Mouse (Mus musculus) CH12.LX (cell line): ENCODE results near the gene Bmi1.
A peak's percentile ranks its signal among the peaks of the same experiment; 100 is the strongest.

Experiments used
- CTCF ChIP-seq, 2 experiments: IDR thresholded peaks in 1 of 2; conservative IDR thresholded peaks in 1 of 2; 2 replicates each; pipeline ENCODE4 v1.5.1; 2011 to 2012; ENCODE audit warnings: low read depth in 2 of 2, low read length in 2 of 2, improper control_type of control experiment in 1 of 2, inconsistent platforms in 1 of 2, mild to moderate bottlenecking in 1 of 2, moderate library complexity in 1 of 2
- JUND ChIP-seq: conservative IDR thresholded peaks from 2 replicates; pipeline ENCODE4 v1.6.1; 2011; ENCODE audit warnings: low read depth, low read length, improper control_type of control experiment
- MEF2A ChIP-seq: IDR thresholded peaks from 2 replicates; pipeline ENCODE4 v1.6.1; 2014; ENCODE audit warnings: low read depth, mild to moderate bottlenecking, inconsistent platforms, low read length, improper control_type of control experiment, borderline replicate concordance
- PAX5 ChIP-seq: IDR thresholded peaks from 2 replicates; pipeline ENCODE4 v1.6.1; 2012; ENCODE audit warnings: low read length, inconsistent platforms, mixed read lengths
- POLR2AphosphoS2 ChIP-seq: IDR thresholded peaks from 2 replicates; pipeline ENCODE4 v1.6.1; 2011; ENCODE audit warnings: low read depth, low read length, improper control_type of control experiment
- RAD21 ChIP-seq: IDR thresholded peaks from 2 replicates; pipeline ENCODE4 v1.6.1; 2011; ENCODE audit warnings: low read depth, mild to moderate bottlenecking, low read length, improper control_type of control experiment, moderate library complexity
- SMC3 ChIP-seq: IDR thresholded peaks from 2 replicates; pipeline ENCODE4 v1.6.1; 2011; ENCODE audit warnings: low read depth, low read length, improper control_type of control experiment
- ZNF384 ChIP-seq: IDR thresholded peaks from 2 replicates; pipeline ENCODE4 v1.6.1; 2012; ENCODE audit warnings: low read depth, low read length, improper control_type of control experiment, inconsistent platforms

GRCm38 (mm10) chr2:18672766-18673164 is 4.1 kb upstream of the Bmi1 start:
- TF ChIP-seq POLR2AphosphoS2 (0 out of 2 replicates have a peak, but pooled peaks have one; percentile 10), SMC3 (no peak), JUND (no peak), CTCF (conservative IDR thresholded peaks at IDR 0.05 in 1 of 2, IDR thresholded peaks at IDR 0.05 in 1 of 2; ENCODE audit: low read depth in 2 of 2, low read length in 2 of 2) (no peak), MEF2A (no peak), PAX5 (no peak), RAD21 (no peak), ZNF384 (no peak)
